Mouse (Mus musculus): ENCODE results near the gene Gm4631.
"Not testable (repeated sequence)": the region's sequence is repeated elsewhere in the genome, so short reads cannot be mapped to it uniquely, and the experiment has no call there.

Gene Gm4631

GRCm38 (mm10) chr2:175338097-175338496 lies at the start of gene Gm4631:
Gene Gm4631, minus strand, starts transcription at chr2:175338197.
- not testable (repeated sequence) for DNase-seq (ENCODE audit: low read depth in 2 of 2, low spot score in 2 of 2)

- DNase-seq (ENCODE audit: low read depth in 2 of 2, low spot score in 2 of 2), result not testable (repeated sequence)
Observed at GRCm38 (mm10) chr2:175372136-175372535, 34.1 kb upstream of the Gm4631 start, which contains the start of gene Zfp968. Gene Zfp968, plus strand, starts transcription at chr2:175372436.

GRCm38 (mm10) chr2:175274825-175275224 lies 63.2 kb downstream of the Gm4631 start, which contains the start of gene Gm14440:
Gene Gm14440, plus strand, starts transcription at chr2:175275125.
- not testable (repeated sequence) for DNase-seq (ENCODE audit: low read depth in 2 of 2, low spot score in 2 of 2)
